Mouse (Mus musculus): Measurements from ENCODE around the gene Cryba2. TPM values are rescaled to one million over a fixed set of nuclear protein-coding genes. Genes with fewer than 3 reads are reported as not detected.

Gene Cryba2
- not detected for total RNA-seq (2023)

GRCm38 (mm10) chr1:74893134-74893855 lies at the start of gene Cryba2:
TSS of gene Cryba2 (minus strand) at chr1:74893143.

GRCm38 (mm10) chr1:74935402-74935801 lies 42.5 kb upstream of the Cryba2 start, which contains the start of gene Cfap65:
TSS of gene Cfap65 (minus strand) at chr1:74935599.

GRCm38 (mm10) chr1:74885369-74886042 lies 7.4 kb downstream of the Cryba2 start, which contains the start of gene Fev:
TSS of gene Fev (minus strand) at chr1:74885419.

DNA sequence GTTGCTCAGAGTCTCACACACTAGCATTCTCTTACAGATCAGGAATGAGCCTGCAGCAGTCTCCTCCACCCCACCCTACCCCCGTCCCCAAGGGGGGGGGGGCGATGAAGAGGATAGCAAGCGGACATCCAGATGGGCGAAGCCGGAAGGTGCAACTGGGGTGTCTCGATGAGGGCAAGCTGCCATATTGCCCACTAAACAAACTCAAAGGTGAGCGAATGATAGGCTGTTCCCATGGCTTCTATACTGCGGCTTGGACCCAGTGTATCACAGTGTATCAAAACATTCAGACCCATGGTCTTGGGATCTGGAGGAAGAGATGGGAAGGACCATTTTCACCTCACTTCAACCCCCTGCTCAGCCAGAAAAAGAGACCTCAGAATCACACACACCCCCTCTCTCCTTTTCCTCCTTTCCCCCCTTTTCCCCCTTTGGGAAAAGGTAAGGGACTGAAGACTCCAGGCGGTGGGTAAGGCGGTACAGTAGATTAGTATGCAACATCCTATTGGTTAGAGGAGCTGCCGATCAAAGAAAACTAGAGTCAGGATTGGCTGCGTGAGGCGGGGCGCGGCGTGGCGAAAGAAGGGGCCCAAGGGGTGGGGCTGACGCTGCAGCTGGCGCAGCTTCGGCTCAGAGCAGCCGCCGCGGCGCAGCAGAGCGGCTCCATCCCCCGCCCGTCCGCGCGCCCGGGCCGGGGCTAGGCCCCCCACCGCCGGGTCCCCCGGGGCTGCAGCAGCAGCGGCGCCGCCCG lies 38.5 kb downstream of the Cryba2 start, which contains the start of gene Cdk5r2:
Gene Cdk5r2, plus strand, starts transcription at position 629 of the 751 bp plus-strand sequence.

Other genes with a start within 250 kb of the Cryba2 start
- gene Ttll4, start 231.4 kb downstream of the Cryba2 start, total RNA-seq (2023): 54.8 TPM
- gene Cyp27a1, start 179.6 kb downstream of the Cryba2 start, total RNA-seq (2023): 3.5 TPM
- gene Prkag3, start 143.9 kb downstream of the Cryba2 start, total RNA-seq (2023): not detected
- not detected for gene Wnt6, start 121.3 kb downstream of the Cryba2 start, total RNA-seq (2023)
- gene Wnt10a, start 101.6 kb downstream of the Cryba2 start, total RNA-seq (2023): 0.62 TPM
- gene Cdk5r2, start 38.2 kb downstream of the Cryba2 start, total RNA-seq (2023): not detected
- gene Fev, start 7.7 kb downstream of the Cryba2 start, total RNA-seq (2023): not detected
- gene Cfap65, start 42.5 kb upstream of the Cryba2 start, total RNA-seq (2023): not detected
- 0.44 TPM for gene Ihh, start 58.5 kb upstream of the Cryba2 start, total RNA-seq (2023)
- gene Nhej1, start 232.1 kb upstream of the Cryba2 start, total RNA-seq (2023): 5.0 TPM
- 5.5 TPM for gene Slc23a3, start 240.7 kb upstream of the Cryba2 start, total RNA-seq (2023)
- 127 TPM for gene Cnppd1, start 249.6 kb upstream of the Cryba2 start, total RNA-seq (2023)
- gene Retreg2, start 249.6 kb upstream of the Cryba2 start, total RNA-seq (2023): 72.2 TPM